Mouse (Mus musculus): ENCODE data around the gene Slc15a2. TPM values are rescaled to one million over a fixed set of nuclear protein-coding genes. Genes with fewer than 3 reads are reported as not detected.

The Slc15a2 gene
- total RNA-seq (2021) = 1 to 10 TPM; 2.4 to 4.1 TPM

DNA sequence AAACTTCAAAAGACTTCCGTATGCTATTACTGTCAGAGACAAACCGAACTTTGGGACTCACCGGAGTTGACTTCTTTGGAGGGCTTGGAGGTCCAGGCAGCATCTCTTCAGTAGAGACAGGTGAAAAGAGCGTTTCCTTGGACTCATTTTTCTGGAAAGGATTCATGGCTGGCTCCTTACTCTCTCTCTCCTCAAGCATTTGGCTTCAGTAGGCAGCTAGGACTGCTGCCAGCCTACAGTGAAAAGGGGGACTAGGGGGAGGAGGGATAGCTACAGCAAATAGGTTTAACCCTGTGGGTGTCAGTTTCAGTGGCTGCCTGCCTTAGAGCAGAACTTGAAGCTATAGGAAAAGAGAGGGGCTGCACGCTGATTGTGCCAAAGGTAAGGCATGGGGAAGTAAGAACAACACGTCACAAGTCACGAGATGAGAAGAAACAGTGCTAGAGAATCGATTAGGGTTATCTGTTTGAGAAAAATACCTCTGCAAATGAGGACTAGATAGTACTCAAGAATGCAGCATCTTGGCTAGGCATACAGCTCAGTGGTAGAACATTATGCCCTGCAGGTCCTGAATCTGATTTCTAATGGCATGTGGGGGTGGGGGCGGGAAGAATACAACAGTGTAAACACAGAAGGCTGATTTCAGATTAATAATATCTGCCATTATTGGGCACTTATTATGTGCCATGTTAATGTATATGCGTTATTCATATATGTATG lies at the start of gene Slc15a2:
TSS of gene Slc15a2 (minus strand) at position 369 of the 720 bp plus-strand sequence.
- intact Hi-C loops (cut with DNase I) = no loop called here
- DNase-seq = peak; percentile 32 to 40

DNA sequence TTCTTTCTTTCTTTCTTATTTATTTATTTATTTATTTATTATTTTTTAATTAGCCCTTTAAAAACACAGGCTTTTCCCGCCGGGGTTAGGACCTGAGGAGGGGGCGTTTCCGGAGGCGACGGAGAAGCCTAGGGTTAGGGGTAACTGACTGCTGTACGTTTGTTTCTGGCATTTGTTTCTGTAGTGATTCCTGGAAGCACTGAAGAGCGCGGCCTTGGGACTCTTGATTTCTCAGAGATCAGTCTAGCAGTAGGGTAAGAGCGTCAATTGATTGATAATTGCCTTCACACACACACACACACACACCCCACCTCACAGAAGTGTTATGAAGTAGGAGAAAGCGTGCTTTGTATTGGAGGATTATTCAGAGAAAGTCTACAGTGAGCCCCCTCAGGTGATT lies 44.1 kb upstream of the Slc15a2 start:
- intact Hi-C loops (cut with DNase I) = loop anchor here (10.0 kb wide), 1 partner anchor 744 kb away; no protein-coding TSS in a partner anchor
- DNase-seq = peak in 1 of 2 experiments; percentile 10

DNA sequence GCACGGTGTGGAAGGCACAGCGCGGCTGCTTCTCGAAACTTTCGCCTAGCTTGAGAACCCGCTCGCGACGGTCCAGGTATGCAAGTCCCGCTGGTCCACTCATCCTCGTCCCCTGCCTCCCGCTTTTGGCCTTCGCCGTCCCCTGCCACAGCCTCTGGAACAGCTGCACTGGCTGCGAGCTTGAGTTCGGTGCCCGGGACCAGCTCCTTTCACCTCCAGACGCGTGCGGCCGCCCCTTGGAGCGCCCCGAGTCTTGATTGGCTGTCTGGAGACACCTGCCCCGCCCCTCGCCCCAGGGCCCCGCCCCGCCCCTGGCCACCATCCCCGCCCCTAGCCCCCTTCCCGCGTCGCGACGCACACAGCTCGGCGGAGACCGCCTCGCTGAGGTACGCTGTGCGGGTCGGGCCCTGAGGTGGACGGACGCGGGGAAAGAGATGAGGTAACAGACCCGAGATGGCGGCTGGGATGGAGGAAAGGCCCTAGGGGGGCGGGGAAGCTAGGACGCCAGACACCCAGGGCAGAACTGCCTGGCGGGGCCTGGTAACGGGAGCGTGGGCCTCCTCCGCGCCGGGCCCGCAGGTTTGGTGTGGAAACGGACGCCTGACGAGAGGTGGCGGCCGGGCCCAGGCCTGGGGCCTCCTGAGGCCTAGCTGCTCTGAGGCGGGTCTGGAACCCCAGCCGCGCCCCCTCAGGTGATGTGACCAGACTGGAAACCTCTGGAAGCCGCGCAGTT lies 43.5 kb upstream of the Slc15a2 start, which contains the start of gene Iqcb1:
TSS of gene Iqcb1 (plus strand) at position 332 of the 733 bp plus-strand sequence.
- intact Hi-C loops (cut with DNase I) = loop anchor here (10.0 kb wide), 1 partner anchor 743 kb away; no protein-coding TSS in a partner anchor

GRCm38 (mm10) chr16:36827611-36828053 lies 42.9 kb upstream of the Slc15a2 start:
- DNase-seq = no peak
- intact Hi-C loops (cut with DNase I) = loop anchor here (10.0 kb wide), 1 partner anchor 743 kb away; no protein-coding TSS in a partner anchor

More for the DNA sequence above, 43.5 kb upstream of the Slc15a2 start, which contains the start of gene Iqcb1:
- DNase-seq = peak; percentile 83 to 85

GRCm38 (mm10) chr16:36821474-36821873 lies 36.7 kb upstream of the Slc15a2 start:
- intact Hi-C loops (cut with DNase I) = loop anchor here (10.0 kb wide), 1 partner anchor 737 kb away; no protein-coding TSS in a partner anchor
- no peak for DNase-seq

DNA sequence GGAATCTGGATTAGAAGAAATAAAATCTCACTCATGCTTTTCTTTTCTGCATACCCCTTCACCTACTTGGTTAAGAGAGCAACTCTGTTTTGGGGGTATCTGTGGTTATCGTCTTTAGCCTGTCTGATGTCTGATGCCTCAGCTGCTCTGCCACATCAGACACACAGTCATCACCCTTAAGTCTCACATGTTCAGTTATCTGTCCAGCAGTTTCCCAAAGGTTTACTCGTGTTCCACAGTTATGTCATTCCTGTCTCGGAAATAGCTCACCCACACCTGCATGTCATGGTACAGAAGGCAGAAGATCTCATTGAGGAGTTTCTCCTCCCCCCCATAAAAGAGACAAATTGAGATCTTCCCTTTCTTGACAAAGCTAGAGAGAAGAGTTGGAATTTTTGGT lies 36.0 kb upstream of the Slc15a2 start:
- intact Hi-C loops (cut with DNase I) = loop anchor here (10.0 kb wide), 1 partner anchor 736 kb away; no protein-coding TSS in a partner anchor

DNA sequence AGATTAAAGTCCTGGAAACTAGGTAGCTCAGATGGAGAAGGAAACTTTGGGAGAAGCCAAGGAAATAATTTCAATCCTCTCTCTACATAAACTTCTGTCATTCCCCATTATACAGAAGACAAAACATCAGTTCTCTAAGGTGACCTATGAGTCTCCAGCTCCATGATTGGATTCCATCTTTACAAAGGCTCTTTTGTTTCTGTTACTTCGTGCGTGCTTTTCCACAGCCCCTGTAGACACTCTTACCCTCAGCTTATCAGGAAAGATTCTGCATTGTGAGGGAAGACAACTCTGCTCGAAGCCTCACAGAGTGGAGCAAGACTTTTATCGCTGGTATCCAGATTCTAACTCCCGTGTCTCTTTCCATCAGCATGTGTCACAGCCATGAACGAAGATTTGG lies 35.3 kb upstream of the Slc15a2 start:
- DNase-seq = no peak
- intact Hi-C loops (cut with DNase I) = loop anchor here (10.0 kb wide), 1 partner anchor 735 kb away; no protein-coding TSS in a partner anchor

More for the DNA sequence above, 36.0 kb upstream of the Slc15a2 start:
- no peak for DNase-seq

DNA sequence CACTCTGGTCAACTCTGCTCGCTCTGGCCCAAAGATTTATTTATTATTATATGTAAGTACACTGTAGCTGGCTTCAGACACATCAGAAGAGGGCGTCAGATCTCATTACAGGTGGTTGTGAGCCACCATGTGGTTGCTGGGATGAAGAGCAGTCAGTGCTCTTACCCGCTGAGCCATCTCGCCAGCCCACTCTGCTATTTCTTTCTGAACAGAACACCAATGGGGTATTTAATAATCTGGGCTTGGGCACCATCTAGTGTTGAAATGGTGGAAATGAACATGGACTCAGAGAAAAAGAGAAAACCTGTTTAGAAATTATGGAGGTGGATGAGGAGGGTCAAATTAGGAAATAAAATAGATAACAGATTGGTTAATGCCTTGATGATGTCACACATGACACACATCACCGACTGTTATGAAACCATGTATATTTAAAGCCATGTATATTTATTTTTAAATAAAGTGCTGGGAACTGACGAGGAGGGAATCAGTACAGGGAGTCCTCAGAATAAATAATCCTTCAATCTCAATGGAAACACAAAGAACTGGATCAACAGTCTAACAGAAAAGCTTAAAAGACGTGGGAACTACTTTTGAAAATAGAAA lies 32.7 kb upstream of the Slc15a2 start:
- intact Hi-C loops (cut with DNase I) = loop anchor here (1.0 to 2.0 kb wide), 3 partner anchors 93 to 344 kb away; partner anchors contain the start of gene Polq
- DNase-seq = peak; percentile 76 to 79

- intact Hi-C loops (cut with DNase I) = loop anchor here (1.0 to 2.0 kb wide), 3 partner anchors 92 to 344 kb away; partner anchors contain the start of gene Polq
- DNase-seq = no peak
Measured at GRCm38 (mm10) chr16:36816916-36817315, 32.2 kb upstream of the Slc15a2 start.

DNA sequence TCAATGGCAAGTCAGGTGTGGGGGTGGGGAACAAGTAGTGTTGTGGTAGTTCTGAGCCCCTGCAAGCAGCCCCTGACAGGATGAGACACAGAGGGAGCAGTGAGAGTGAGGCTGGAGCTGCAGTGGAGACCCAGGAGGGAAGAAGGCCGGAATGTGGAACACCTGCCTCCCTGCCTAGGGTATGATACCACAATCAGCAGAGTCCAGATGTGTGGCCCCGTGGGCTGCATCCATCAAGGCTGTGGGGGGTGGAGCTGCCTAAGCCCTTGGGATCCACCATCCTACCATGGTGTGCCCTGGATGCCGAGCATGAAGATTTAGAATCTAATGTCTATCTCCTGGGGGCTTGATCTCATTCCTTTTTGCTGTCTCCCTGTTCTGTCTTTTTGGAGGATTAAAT lies 28.9 kb upstream of the Slc15a2 start:
- DNase-seq = no peak
- intact Hi-C loops (cut with DNase I) = no loop called here

DNA sequence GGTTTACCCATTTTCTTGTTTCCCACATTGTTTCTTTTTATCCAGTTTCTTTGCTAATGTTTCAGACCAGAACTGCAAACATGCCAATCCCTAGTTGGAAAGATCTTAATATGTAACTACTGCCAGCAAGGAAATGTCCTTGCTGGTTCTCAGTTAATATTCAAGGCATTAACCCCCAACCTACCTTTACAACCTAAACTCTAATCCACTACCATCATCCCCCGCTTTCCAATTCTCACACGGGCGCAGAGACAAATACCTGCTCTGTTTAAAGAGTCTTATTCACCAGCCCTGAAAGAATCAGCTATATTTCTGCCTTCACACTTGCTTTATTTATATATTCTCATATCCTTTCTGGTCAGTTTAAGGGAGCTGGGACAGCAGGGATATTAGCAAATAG lies 23.9 kb upstream of the Slc15a2 start:
- intact Hi-C loops (cut with DNase I) = no loop called here
- no peak for DNase-seq

DNA sequence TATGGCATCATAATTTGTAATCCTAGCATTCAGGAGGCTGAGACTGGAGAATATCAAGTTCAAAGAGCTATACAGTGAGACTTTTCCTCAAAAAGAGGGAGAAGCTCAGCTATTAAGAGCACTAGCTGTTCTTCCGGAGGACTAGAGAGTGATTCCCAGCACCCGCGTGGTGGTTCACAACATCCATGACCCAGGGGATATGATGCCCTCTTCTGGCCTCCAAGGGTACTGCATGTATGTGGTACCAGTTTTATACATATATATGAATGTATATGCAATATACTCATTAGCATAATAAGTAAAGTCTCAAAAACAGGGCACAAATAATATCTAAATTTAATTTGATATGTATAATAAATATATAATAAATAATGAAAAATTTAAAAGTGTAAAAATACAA lies 17.6 kb upstream of the Slc15a2 start:
- intact Hi-C loops (cut with DNase I) = no loop called here
- no peak for DNase-seq

GRCm38 (mm10) chr16:36798334-36798733 lies 13.6 kb upstream of the Slc15a2 start:
- DNase-seq = no peak
- intact Hi-C loops (cut with DNase I) = no loop called here

DNA sequence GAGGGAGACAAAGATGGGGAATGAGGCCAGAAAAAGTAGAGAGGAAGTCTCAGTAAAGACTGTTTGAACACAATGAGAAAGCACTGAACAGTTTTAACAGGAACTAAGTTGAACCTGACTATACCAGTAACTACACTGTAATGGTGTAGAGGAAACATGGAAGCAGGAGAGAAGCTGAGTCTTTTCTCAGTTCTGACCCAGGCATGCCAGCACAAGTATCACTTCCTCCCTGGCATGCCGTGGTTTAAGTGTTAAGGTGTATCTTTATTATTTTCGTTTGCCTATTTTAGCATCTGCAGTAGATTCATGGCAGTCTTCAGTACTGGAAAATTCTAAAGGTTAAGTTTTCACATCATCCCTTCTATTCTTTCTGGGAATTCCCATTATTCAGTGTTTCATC lies 10.2 kb upstream of the Slc15a2 start:
- intact Hi-C loops (cut with DNase I) = no loop called here
- no peak for DNase-seq

DNA sequence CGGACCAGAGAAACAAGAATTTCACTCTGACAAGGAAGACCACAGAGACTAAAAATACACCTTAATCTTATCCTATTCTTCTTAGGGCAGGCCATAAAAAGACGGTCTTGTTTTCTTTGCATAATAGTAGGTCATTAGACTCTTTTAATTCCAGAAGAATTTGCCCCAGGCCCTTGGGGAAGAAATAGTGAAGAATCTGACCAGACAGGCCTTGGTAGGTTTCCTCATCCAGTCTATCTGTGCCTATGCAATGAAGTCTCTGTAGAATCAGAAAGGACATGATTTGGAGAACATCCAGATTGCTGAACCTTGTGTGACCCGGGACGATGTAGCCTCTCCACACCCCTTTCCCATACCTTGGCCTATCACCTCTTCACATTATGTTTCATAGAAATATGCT lies 5.4 kb upstream of the Slc15a2 start:
- DNase-seq = no peak
- intact Hi-C loops (cut with DNase I) = no loop called here

DNA sequence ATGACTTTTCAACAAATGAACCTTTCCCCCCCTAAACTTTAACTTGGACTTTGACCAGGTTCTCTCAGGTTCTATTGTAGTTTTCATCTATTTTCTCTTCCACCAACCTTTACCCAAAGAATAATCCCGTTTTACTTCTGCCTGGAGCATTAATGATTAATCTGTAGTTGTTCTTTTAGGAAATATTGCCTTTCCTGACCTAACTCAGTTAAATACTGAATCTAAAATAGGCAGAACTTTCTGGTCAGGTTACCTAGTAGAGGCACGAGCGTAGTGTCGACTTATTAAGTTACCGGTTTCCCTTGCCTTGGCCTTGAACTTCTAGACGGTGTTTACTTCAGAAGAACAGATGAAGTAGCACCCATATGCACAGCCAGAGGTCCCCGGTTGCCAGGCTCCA lies 1.7 kb upstream of the Slc15a2 start:
- intact Hi-C loops (cut with DNase I) = no loop called here
- no peak for DNase-seq

GRCm38 (mm10) chr16:36784146-36784545 lies 616 bp downstream of the Slc15a2 start:
- intact Hi-C loops (cut with DNase I) = no loop called here

GRCm38 (mm10) chr16:36775658-36776057 lies 9.1 kb downstream of the Slc15a2 start:
- intact Hi-C loops (cut with DNase I) = no loop called here
- DNase-seq = no peak

More at GRCm38 (mm10) chr16:36784146-36784545, 616 bp downstream of the Slc15a2 start:
- no peak for DNase-seq

DNA sequence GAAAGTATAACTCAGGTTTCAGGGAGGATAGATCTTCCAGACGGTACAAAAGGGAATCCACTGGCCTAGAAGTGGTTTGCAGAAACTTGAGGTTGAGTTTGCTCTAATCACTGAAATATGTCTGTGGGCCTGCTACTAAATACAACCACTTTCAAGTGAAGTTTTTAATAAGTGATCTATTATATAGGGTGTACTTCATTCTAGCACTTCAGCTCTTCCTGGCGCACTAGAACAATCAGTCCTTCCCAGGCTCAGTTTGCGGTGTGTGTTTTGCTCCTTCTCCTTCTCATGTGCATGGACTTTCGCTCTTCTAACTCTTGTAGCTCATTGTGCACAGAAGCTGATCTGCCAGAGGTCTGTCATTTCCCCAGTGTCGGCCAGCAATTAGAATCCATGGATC lies 11.8 kb downstream of the Slc15a2 start:
- intact Hi-C loops (cut with DNase I) = no loop called here
- no peak for DNase-seq

DNA sequence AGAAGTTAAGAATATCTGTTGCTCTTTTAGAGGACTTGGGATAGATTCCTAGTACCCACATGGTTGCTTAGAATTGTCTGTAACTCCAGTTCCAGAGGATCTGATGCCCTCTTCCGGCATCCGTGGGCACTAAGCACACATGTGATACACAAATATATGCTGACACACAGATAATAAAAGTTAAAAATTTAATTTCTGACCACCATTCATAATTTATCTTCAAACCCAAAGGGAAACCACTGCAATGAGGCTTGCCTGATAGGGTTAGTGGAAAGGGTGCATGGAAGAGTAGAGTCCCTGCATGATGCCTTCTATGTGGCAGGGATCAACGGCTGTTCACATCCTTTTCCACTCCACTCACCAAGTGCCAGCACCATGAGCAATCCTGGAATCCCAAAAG lies 13.1 kb downstream of the Slc15a2 start:
- intact Hi-C loops (cut with DNase I) = no loop called here
- no peak for DNase-seq

DNA sequence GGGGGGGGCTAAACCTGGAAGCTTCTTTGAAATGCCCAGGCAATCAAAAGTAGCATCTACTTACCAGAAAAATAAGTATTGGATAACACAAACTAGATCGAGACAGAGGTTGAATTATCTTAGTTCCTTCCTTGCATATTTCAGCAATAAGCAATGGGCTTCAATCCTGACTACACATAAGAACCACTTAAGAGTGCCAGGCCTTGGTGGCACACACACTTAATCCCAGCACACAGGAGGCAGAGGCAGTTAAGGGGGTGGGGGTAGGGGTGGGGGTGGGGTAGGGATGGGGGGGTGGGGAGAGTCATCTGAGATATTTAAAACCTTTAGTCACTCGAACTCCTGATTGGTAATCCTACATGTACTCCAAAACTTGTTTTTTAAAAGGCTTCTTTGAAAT lies 13.5 kb downstream of the Slc15a2 start:
- intact Hi-C loops (cut with DNase I) = no loop called here
- no peak for DNase-seq

Measured in heart, postnatal 10 days (tissue).